Mouse (Mus musculus): Measurements from ENCODE around the gene Rassf1. TPM values are rescaled to one million over a fixed set of nuclear protein-coding genes. Genes with fewer than 3 reads are reported as not detected.
A peak's percentile ranks its signal among the peaks of the same experiment; 100 is the strongest.
"Not testable (repeated sequence)": the region's sequence is repeated elsewhere in the genome, so short reads cannot be mapped to it uniquely, and the experiment has no call there.

Rassf1 gene
- polyA plus RNA-seq, 2 experiments from 2014 or later = 74.8 to 81.7 TPM

GRCm38 (mm10) chr9:107563029-107563581 is 11.8 kb downstream of the Rassf1 start, which contains the start of gene Tusc2:
Gene Tusc2 (plus strand): TSS chr9:107563255.
- ATAC-seq = peak; percentile 94

GRCm38 (mm10) chr9:107565556-107565955 is 14.2 kb downstream of the Rassf1 start:
- not testable (repeated sequence) for ATAC-seq

- no peak for ATAC-seq
Measured at GRCm38 (mm10) chr9:107566041-107566709, 14.8 kb downstream of the Rassf1 start.

DNA sequence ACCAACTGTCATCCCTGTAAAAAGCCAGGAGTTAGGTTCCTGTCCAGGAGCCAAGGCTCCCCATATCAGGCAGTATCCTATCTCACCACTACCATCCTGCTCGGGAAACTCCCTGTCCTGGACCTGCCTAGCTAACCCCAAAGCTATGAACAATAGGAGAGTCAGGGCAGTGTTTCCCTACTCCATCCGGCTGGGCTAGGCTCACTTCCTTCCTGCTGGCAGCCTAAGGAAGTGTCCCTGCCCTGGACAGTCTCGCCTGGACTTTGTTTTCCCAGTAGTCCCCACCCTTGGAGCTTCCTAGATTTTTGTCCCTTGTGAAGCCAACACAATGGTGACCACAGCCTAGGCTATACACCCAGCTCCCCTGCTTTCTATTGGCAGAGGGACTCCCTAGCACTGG is 15.5 kb downstream of the Rassf1 start:
- no peak for ATAC-seq

DNA sequence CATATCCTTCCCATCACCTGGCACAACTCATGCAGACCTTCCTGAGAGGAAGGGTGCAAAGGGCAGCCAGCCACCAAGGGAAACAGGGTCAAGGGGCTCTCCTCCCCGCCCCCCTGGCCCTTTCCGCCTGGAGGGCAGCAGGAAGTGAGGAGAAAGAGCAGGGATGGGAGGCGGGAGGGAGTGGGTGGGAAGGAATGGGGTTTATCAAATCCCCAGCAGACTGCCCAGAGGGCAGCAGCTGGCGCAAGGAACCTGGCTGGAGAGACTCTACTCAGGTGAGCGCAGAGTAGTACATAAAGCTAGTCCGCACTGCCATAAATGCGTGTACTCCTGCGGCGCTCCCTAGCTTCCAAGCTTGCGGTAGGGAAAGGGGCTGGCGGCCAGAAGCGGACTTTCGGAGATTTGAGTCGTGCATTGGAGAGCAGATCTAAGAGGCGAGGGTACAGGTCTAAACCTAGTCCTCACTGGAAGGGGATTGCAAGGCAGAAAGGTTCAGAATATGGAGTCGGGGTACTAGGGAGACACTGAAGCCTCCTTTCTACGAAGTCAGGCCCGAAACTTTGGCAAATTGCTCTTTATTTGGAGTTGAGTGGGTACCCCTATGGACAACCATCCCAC is 16.5 kb downstream of the Rassf1 start, which contains the start of gene Hyal2:
Gene Hyal2, plus strand, starts transcription at position 244 of the 618 bp plus-strand sequence.
- no peak for ATAC-seq

DNA sequence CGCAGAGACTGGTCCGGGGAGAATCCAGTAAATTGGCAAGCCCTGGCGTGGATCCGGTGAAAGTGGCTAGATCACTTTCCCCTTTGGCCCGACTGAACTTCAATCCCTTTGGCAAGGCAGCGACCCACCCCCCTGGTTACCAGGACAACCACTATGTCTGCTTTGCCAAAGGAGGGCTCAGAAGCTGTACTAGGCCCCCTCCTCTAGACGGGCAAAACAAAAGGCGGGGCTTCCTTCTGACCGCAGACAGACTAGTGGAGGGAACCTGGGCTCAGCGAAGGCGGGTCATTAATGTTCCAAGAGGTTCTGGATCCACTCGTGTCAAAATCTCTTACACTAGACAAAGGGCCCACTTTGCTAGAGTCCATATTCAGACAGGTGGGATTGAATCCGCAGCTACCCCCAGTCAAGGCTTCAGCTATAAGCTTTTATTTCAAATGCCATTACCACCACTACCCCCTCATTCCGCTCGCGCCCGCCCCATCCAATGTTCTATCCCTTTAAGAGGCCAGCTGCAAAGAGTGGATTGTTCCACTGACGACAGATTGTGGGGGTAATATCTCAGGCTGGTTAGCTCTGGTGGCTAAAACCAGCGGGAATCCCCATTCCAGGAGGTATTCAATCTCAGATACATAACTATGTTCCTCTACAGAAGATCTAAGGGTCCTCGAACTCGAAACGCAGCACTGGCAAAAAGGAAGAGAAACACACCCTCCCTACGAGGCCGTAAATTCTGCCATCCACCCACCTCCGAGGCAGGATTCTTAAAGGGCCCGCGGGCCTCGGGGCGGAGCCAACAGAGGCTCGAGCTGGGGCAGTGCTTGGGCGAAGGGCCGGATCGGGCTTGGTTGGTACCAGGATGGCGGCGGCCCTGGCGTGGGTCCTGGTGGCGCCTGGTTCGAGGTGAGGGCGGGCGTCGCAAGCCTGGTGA is 17.2 kb downstream of the Rassf1 start:
- peak; percentile 93 for ATAC-seq

- ATAC-seq = no peak
Measured at GRCm38 (mm10) chr9:107569270-107569669, 17.9 kb downstream of the Rassf1 start.

DNA sequence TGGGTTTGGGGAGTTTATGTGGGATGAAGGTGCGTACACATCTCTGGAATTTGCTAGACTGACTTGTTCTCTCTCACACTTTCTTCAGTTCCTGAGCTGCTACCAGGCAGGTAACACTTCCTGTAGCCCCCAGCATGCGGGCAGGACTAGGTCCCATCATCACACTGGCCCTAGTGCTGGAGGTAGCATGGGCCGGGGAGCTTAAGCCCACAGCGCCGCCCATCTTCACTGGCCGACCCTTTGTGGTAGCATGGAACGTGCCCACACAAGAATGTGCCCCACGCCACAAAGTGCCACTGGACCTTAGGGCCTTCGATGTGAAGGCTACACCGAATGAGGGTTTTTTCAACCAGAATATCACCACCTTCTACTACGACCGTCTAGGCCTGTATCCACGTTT is 18.7 kb downstream of the Rassf1 start:
- no peak for ATAC-seq

- ATAC-seq = no peak
Measured at GRCm38 (mm10) chr9:107570845-107571244, 19.5 kb downstream of the Rassf1 start.

GRCm38 (mm10) chr9:107571534-107572326 is 20.4 kb downstream of the Rassf1 start:
- no peak for ATAC-seq

DNA sequence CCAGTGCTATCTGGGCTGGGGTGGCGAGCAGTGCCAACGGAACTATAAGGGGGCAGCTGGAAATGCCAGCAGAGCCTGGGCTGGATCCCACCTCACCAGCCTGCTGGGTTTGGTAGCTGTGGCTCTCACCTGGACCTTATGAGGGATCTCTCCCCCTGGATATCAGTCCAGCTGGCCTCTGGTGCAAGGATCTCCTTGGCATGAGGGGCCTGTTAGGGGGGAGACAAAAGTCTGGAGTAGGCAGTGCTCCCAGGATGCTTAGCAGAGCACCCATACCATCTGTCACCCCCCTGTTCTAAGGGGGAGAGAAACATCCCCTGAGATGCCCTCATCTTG is 20.9 kb downstream of the Rassf1 start:
- ATAC-seq = no peak

- ATAC-seq = not testable (repeated sequence)
Measured at GRCm38 (mm10) chr9:107573774-107574173, 22.4 kb downstream of the Rassf1 start.

DNA sequence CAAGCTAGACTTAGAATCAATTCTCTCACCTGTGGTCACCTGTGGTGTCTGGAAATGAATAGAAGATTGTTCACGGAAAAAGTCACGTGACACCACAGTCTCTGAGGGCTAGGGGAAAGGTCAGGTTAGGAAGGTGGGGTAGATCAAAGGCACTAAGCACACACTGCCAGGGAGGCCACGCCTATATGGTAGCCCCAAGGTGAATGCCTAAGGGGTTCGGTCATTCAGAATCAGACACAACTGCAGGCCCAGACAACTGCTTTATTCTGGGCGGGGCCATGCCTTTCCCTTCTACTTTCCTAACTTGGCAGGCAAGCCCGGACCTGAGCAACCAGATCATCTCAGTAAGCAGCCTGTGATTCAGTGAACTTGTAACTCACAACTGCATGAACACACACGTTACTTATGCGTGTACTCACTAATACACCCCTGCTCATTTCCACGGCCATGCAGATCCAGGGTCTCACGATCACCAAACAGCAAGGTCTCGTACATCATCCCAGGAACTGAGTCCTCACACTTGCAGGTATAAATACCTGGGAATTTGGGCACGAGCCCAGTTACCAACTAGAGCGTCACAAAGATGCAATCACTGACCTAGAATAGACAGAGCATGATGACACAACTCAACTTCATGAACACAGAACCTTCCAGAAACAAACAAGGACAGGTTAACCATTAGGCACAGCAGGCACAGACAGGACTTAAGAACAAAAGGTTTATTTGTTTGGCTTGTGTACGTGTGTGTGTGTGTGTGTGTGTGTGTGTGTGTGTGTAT is 24.4 kb downstream of the Rassf1 start:
- ATAC-seq = no peak

DNA sequence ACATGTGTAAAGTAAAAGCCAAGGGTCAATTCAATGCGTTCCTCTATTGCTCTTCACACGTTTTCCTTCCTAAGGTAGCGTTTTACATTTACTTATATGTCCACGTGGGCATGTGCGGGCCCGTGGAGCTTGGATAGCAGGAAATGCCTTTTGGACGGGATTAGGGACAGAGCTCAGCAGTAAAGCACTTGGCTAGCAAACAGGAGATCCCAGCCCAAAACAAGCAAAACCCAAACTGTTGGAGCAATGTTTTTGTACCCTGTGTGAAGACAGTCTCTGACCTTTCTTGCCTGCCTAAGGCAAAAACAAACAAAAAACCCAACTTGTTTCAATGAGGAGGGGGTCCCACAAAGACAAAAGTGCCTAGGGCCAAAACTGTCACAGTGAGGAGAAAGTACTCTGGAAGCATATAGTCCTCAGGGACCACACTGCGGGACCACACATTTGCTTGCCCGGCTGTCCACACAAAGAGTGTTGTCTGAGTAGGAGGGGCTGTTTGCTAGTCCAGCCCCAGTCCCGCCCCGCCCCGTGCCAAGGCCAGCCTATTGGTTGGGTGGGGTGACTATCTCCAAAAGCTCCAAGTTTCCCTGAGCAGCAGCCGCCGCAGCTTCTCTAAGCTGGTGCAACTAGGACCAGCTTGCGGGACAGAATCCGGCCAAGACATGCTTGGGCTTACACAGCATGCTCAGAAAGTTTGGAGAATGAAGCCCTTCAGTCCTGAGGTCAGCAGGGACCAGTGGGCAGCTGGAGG is 25.2 kb downstream of the Rassf1 start, which contains the start of gene Hyal1:
Gene Hyal1, plus strand, starts transcription at position 571 of the 751 bp plus-strand sequence.
- ATAC-seq = no peak

DNA sequence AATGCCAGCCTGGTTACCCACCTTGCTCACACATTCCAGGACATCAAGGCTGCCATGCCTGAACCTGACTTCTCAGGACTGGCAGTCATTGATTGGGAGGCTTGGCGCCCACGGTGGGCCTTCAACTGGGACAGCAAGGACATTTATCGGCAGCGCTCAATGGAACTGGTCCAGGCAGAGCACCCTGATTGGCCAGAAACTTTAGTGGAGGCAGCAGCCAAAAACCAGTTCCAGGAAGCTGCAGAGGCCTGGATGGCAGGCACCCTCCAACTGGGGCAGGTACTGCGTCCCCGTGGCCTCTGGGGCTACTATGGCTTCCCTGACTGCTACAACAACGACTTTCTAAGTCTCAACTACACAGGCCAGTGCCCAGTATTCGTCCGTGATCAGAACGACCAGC is 26.5 kb downstream of the Rassf1 start:
- no peak for ATAC-seq

GRCm38 (mm10) chr9:107578587-107578986 is 27.2 kb downstream of the Rassf1 start, which contains the start of gene Naa80:
Gene Naa80 (plus strand): TSS chr9:107578887.
- ATAC-seq = no peak

GRCm38 (mm10) chr9:107579023-107579900 is 27.9 kb downstream of the Rassf1 start:
- ATAC-seq = no peak

DNA sequence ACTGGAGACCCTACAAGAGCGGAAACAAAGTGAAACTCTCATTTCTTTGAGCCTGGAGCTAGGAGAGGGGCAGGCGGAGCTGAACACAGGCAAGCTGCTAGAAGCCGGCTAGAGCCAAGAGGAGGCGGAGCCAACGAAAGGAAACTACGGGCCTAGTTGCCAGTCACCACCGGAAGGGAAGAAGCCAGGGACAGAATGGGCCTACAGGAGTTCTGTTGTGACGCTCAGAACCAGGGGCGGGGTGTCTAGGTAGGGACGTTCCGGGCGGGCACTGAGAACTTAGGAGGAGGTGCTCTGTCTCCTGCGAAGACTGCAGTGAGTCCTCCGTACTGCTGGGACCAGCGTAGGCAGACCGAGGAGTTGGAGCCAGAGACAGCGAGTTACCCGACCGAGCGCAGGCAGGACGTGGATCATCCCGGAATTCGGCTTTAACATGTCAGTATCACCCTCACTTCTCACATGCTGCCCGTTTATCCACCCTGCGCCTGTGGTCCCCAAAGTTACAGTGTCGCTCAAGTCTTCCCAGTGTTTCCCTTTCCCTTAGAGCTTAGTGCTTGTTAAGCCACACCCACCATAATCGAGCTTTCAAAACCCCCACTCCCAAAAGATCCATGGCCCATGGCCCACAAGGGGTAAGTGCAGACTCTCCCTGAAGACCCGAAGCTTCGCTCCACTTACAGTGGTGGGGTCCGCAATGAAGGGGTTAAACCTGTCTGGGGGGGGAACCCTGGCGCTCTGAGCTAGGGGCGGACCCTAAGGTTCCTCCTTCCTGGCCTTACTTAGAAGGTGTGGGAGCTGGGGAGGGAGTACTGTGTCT is 29.4 kb downstream of the Rassf1 start, which contains the start of gene Hyal3:
Gene Hyal3, plus strand, starts transcription at position 318 of the 817 bp plus-strand sequence.
- ATAC-seq = peak; percentile 94

Data from activated CD4-positive, CD25-positive, alpha-beta regulatory T cell, adult 4 months (primary cell).